Mouse (Mus musculus): Measurements from ENCODE around the gene Jph3.

DNA sequence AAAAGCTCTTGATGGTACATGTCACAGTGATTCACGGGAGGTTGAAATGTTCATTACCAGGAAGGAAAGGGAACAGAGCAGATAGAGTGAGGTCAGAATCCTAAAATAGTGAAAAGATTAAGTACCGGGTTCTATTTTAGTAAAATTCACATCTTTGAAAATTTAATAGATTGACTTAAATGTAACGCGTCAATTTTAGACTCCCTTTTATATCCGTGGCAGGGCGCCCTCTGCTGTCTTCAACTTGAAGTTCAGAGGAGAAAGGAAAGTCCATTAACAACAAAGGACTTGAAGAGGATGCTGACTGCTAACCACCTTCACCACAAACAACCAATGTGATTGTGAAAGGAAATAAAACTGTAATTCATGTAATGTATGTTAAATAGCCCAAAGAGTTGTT lies 103.1 kb downstream of the Jph3 start:
- TF ChIP-seq CTCF (IDR thresholded peaks at IDR 0.05; ENCODE audit: low read depth, low read length) (0 out of 2 replicates have a peak, but pooled peaks have one; percentile 17), POLR2A (IDR thresholded peaks at IDR 0.05; ENCODE audit: extremely low read depth, insufficient read depth, low read length) (no peak)

Data from liver, adult 2 months (tissue).